Comparison of ENCODE assay signal across 21 mouse cellular contexts in the genomic region with DNA sequence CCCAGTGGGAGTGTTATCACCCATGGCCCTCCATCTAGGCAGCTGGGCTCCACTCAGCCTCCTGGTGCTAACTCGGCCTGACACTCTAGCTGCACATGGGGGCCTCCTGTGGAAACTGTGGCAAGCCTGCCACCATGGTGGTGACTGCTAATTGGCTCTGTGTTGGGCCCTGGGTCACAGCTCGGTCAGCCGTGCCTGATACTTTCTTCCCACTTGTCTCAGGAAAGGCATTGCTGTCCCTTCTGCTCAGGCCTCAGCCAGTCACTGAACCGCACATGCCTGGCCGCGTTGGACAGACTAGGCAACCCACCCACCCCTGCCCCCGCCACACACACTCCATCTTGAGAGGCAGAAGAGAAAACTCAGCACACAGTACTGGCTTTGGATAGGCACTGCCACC. TPM values are rescaled to one million over a fixed set of nuclear protein-coding genes. Genes with fewer than 3 reads are reported as not detected.
A peak's percentile ranks its signal among the peaks of the same experiment; 100 is the strongest.
DNase-seq lines count a peak whose midpoint lies in the region; ATAC-seq and TF ChIP-seq lines count a peak whose summit lies in the region.
"Had no signal": no experiment of that assay in that cellular context is flagged by ENCODE, and none has a peak within 500 bp of the region (broad histone marks: within the 10 kb centered on the region; RNA-seq: fewer than 3 reads in every experiment).

No protein-coding gene starts in this region.

- no peak for TF ChIP-seq POLR2A in lung, adult 2 months (IDR thresholded peaks at IDR 0.05; ENCODE audit: borderline replicate concordance, extremely low read depth, low read depth, low read length)

- 33% methylated on average over 7 of the region's 7 CpGs for WGBS in forebrain, embryonic 12.5 days
- WGBS in forebrain, embryonic 15.5 days = 24% methylated on average over 7 of the region's 7 CpGs
- WGBS in kidney, postnatal 0 days = 39% methylated on average over 7 of the region's 7 CpGs
- 68% methylated on average over 7 of the region's 7 CpGs for WGBS in embryonic facial prominence, embryonic 12.5 days
- 73% methylated on average over 7 of the region's 7 CpGs for WGBS in lung, adult 2 months

- H3K4me3 ChIP-seq in forebrain, embryonic 12.5 days (replicated peaks) = no peak overlapping the region
- no peak overlapping the region for H3K4me3 ChIP-seq in forebrain, embryonic 15.5 days
- H3K4me3 ChIP-seq in kidney, postnatal 0 days (replicated peaks; ENCODE audit: low read depth, low read length) = no peak overlapping the region
- H3K4me3 ChIP-seq in embryonic facial prominence, embryonic 12.5 days = no peak overlapping the region
- no peak overlapping the region for H3K4me3 ChIP-seq in lung, adult 2 months (replicated peaks; ENCODE audit: extremely low read depth, low read depth, low read length)
- H3K4me3 ChIP-seq: heart, embryonic 13.5 days; limb, embryonic 15.5 days; midbrain, embryonic 12.5 days had no signal

- DNase-seq in kidney, postnatal 0 days (ENCODE audit: low spot score) = peak; percentile 22
- no peak for DNase-seq in kidney, adult 11 months
- peak; percentile 96 for DNase-seq in retina, embryonic 14.5 days (ENCODE audit: low spot score)
- no peak for DNase-seq in lung, adult 2 months
- no peak for DNase-seq in liver
- DNase-seq: adrenal gland, adult 8-10 months; cerebellum, postnatal 14 days; forebrain, postnatal 0 days; heart, postnatal 4 days; liver, postnatal 0 days; lung, postnatal 36 days; right cerebral cortex, postnatal 25 days; thymus, postnatal 4 days had no signal

- H3K9ac ChIP-seq in forebrain, embryonic 12.5 days = no peak overlapping the region
- H3K9ac ChIP-seq in forebrain, embryonic 15.5 days (replicated peaks) = no peak overlapping the region
- no peak overlapping the region for H3K9ac ChIP-seq in kidney, postnatal 0 days (ENCODE audit: low read depth, low read length)
- no peak overlapping the region for H3K9ac ChIP-seq in embryonic facial prominence, embryonic 12.5 days
- H3K9ac ChIP-seq: forebrain, postnatal 0 days; heart, embryonic 13.5 days; limb, embryonic 15.5 days; liver, postnatal 0 days; midbrain, embryonic 12.5 days had no signal

- ATAC-seq in forebrain, embryonic 12.5 days (ENCODE audit: low FRiP score) = peak; percentile 46
- no peak for ATAC-seq in forebrain, embryonic 15.5 days (replicated peaks)
- peak; percentile 61 for ATAC-seq in kidney, postnatal 0 days (replicated peaks; ENCODE audit: low FRiP score, low read depth)
- ATAC-seq in embryonic facial prominence, embryonic 12.5 days (ENCODE audit: insufficient number of reproducible peaks, insufficient read depth, low FRiP score, low TSS enrichment) = peak; percentile 57
- ATAC-seq: forebrain, postnatal 0 days; intestine, embryonic 16.5 days; liver, postnatal 0 days had no signal

- no peak overlapping the region for H3K4me2 ChIP-seq in forebrain, embryonic 12.5 days
- no peak overlapping the region for H3K4me2 ChIP-seq in forebrain, embryonic 15.5 days (replicated peaks)
- no peak overlapping the region for H3K4me2 ChIP-seq in kidney, postnatal 0 days (ENCODE audit: low read length)
- no peak overlapping the region for H3K4me2 ChIP-seq in embryonic facial prominence, embryonic 12.5 days (replicated peaks)
- H3K4me2 ChIP-seq: heart, embryonic 13.5 days; limb, embryonic 15.5 days; midbrain, embryonic 12.5 days had no signal

- peaks cover 4% of the 10 kb centered on the region for H3K27me3 ChIP-seq in forebrain, embryonic 12.5 days
- H3K27me3 ChIP-seq in forebrain, embryonic 15.5 days = no peaks in the 10 kb centered on the region
- H3K27me3 ChIP-seq in kidney, postnatal 0 days (ENCODE audit: insufficient read depth, low read length) = no peaks in the 10 kb centered on the region
- H3K27me3 ChIP-seq in embryonic facial prominence, embryonic 12.5 days = no peaks in the 10 kb centered on the region
- H3K27me3 ChIP-seq: limb, embryonic 15.5 days had no signal

- no peaks in the 10 kb centered on the region for H3K9me3 ChIP-seq in forebrain, embryonic 12.5 days
- no peaks in the 10 kb centered on the region for H3K9me3 ChIP-seq in forebrain, embryonic 15.5 days
- H3K9me3 ChIP-seq in kidney, postnatal 0 days (replicated peaks; ENCODE audit: low read length) = no peaks in the 10 kb centered on the region
- no peaks in the 10 kb centered on the region for H3K9me3 ChIP-seq in embryonic facial prominence, embryonic 12.5 days
- H3K9me3 ChIP-seq: heart, embryonic 13.5 days; limb, embryonic 15.5 days; midbrain, embryonic 12.5 days had no signal

- no peak for TF ChIP-seq CTCF in kidney, postnatal 0 days (IDR thresholded peaks at IDR 0.05; ENCODE audit: low read depth)
- no peak for TF ChIP-seq CTCF in lung, adult 2 months (IDR thresholded peaks at IDR 0.05; ENCODE audit: insufficient read depth, low read length)

- H3K4me1 ChIP-seq in forebrain, embryonic 12.5 days = peaks cover 2% of the 10 kb centered on the region; the same call in 1 of the 2 replicates
- no peaks in the 10 kb centered on the region for H3K4me1 ChIP-seq in forebrain, embryonic 15.5 days
- no peaks in the 10 kb centered on the region for H3K4me1 ChIP-seq in kidney, postnatal 0 days (replicated peaks; ENCODE audit: insufficient read depth, low read length)
- no peaks in the 10 kb centered on the region for H3K4me1 ChIP-seq in embryonic facial prominence, embryonic 12.5 days
- no peaks in the 10 kb centered on the region for H3K4me1 ChIP-seq in lung, adult 2 months (ENCODE audit: control insufficient read depth, insufficient read depth, low read length)
- H3K4me1 ChIP-seq: limb, embryonic 15.5 days had no signal

- H3K27ac ChIP-seq in forebrain, embryonic 12.5 days = no peak overlapping the region
- no peak overlapping the region for H3K27ac ChIP-seq in forebrain, embryonic 15.5 days (replicated peaks)
- H3K27ac ChIP-seq in kidney, postnatal 0 days = no peak overlapping the region
- H3K27ac ChIP-seq in embryonic facial prominence, embryonic 12.5 days = no peak overlapping the region
- H3K27ac ChIP-seq: heart, embryonic 13.5 days; limb, embryonic 15.5 days; midbrain, embryonic 12.5 days had no signal

- no peaks in the 10 kb centered on the region for H3K36me3 ChIP-seq in forebrain, embryonic 12.5 days (replicated peaks)
- no peaks in the 10 kb centered on the region for H3K36me3 ChIP-seq in forebrain, embryonic 15.5 days
- no peaks in the 10 kb centered on the region for H3K36me3 ChIP-seq in kidney, postnatal 0 days (ENCODE audit: insufficient read depth, low read length)
- H3K36me3 ChIP-seq in embryonic facial prominence, embryonic 12.5 days = no peaks in the 10 kb centered on the region
- H3K36me3 ChIP-seq: heart, embryonic 13.5 days; limb, embryonic 15.5 days; midbrain, embryonic 12.5 days had no signal

RNA-seq across cellular contexts. Expression of a gene that starts 6.2 kb away (rescaled TPM):
- 49.4 and 49.9 TPM in 2 replicates for polyA plus RNA-seq in forebrain, embryonic 12.5 days (2016; fragmentation: Nextera tagmentation; extraction: Ambion mirVana)
- 107 and 113 TPM in 2 replicates for polyA plus RNA-seq in forebrain, embryonic 15.5 days (2015; fragmentation: Nextera tagmentation; extraction: Ambion mirVana)
- 56.8 and 60.0 TPM in 2 replicates for polyA plus RNA-seq in kidney, postnatal 0 days (2015; fragmentation: Nextera tagmentation; extraction: Ambion mirVana)
- 50.7 and 53.5 TPM in 2 replicates for polyA plus RNA-seq in embryonic facial prominence, embryonic 12.5 days (2016; fragmentation: Nextera tagmentation; extraction: Ambion mirVana)
- polyA plus RNA-seq in lung, adult 2 months (2012; rRNA removed) = 20.5 and 27.6 TPM in 2 replicates

RNA-seq across cellular contexts. Expression of a gene that starts 12.9 kb away (rescaled TPM):
- polyA plus RNA-seq in forebrain, embryonic 12.5 days (2016; fragmentation: Nextera tagmentation; extraction: Ambion mirVana) = 61.6 and 72.0 TPM in 2 replicates
- polyA plus RNA-seq in forebrain, embryonic 15.5 days (2015; fragmentation: Nextera tagmentation; extraction: Ambion mirVana) = 76.7 and 79.8 TPM in 2 replicates
- 108 TPM in 2 replicates for polyA plus RNA-seq in kidney, postnatal 0 days (2015; fragmentation: Nextera tagmentation; extraction: Ambion mirVana)
- polyA plus RNA-seq in embryonic facial prominence, embryonic 12.5 days (2016; fragmentation: Nextera tagmentation; extraction: Ambion mirVana) = 81.3 and 83.6 TPM in 2 replicates
- 88.6 and 101 TPM in 2 replicates for polyA plus RNA-seq in lung, adult 2 months (2012; rRNA removed)

RNA-seq across cellular contexts. Expression of a gene that starts 26.1 kb away (rescaled TPM):
- polyA plus RNA-seq in forebrain, embryonic 12.5 days (2016; fragmentation: Nextera tagmentation; extraction: Ambion mirVana) = 0.15 and 0.23 TPM in 2 replicates
- polyA plus RNA-seq in forebrain, embryonic 15.5 days (2015; fragmentation: Nextera tagmentation; extraction: Ambion mirVana) = 0.19 and 0.24 TPM in 2 replicates
- 0.17 and 0.33 TPM in 2 replicates for polyA plus RNA-seq in kidney, postnatal 0 days (2015; fragmentation: Nextera tagmentation; extraction: Ambion mirVana)
- polyA plus RNA-seq in embryonic facial prominence, embryonic 12.5 days (2016; fragmentation: Nextera tagmentation; extraction: Ambion mirVana) = 0.27 and 0.32 TPM in 2 replicates
- polyA plus RNA-seq in lung, adult 2 months (2012; rRNA removed) = not detected in 2 replicates
- polyA plus RNA-seq: forebrain, postnatal 0 days; heart, embryonic 13.5 days; intestine, embryonic 16.5 days; large intestine, adult 2 months; liver, postnatal 0 days; midbrain, embryonic 12.5 days had no signal

RNA-seq across cellular contexts. Expression of a gene that starts 43.0 kb away (rescaled TPM):
- 25.0 and 33.7 TPM in 2 replicates for polyA plus RNA-seq in forebrain, embryonic 12.5 days (2016; fragmentation: Nextera tagmentation; extraction: Ambion mirVana)
- polyA plus RNA-seq in forebrain, embryonic 15.5 days (2015; fragmentation: Nextera tagmentation; extraction: Ambion mirVana) = 36.5 and 43.0 TPM in 2 replicates
- 10.8 and 12.1 TPM in 2 replicates for polyA plus RNA-seq in kidney, postnatal 0 days (2015; fragmentation: Nextera tagmentation; extraction: Ambion mirVana)
- 19.3 and 20.0 TPM in 2 replicates for polyA plus RNA-seq in embryonic facial prominence, embryonic 12.5 days (2016; fragmentation: Nextera tagmentation; extraction: Ambion mirVana)
- 10.0 and 12.3 TPM in 2 replicates for polyA plus RNA-seq in lung, adult 2 months (2012; rRNA removed)

RNA-seq across cellular contexts. Expression of a gene that starts 45.8 kb away (rescaled TPM):
- polyA plus RNA-seq in forebrain, embryonic 12.5 days (2016; fragmentation: Nextera tagmentation; extraction: Ambion mirVana) = 0.12 TPM in 1 of 2 replicates, not detected in the other
- polyA plus RNA-seq in forebrain, embryonic 15.5 days (2015; fragmentation: Nextera tagmentation; extraction: Ambion mirVana) = 0.43 and 0.53 TPM in 2 replicates
- polyA plus RNA-seq in kidney, postnatal 0 days (2015; fragmentation: Nextera tagmentation; extraction: Ambion mirVana) = 14.2 and 17.0 TPM in 2 replicates
- polyA plus RNA-seq in embryonic facial prominence, embryonic 12.5 days (2016; fragmentation: Nextera tagmentation; extraction: Ambion mirVana) = 0.31 and 0.33 TPM in 2 replicates
- polyA plus RNA-seq in lung, adult 2 months (2012; rRNA removed) = 6.1 and 7.7 TPM in 2 replicates
- polyA plus RNA-seq: heart, embryonic 13.5 days; intestine, embryonic 16.5 days; large intestine, adult 2 months; limb, embryonic 15.5 days; liver, postnatal 0 days; midbrain, embryonic 12.5 days had no signal

Comparison
In these comparisons a context has a peak if more than half of its experiments do, and no peak if none do; other contexts are left out.
1. DNase-seq: peak in kidney, postnatal 0 days (single experiment) and retina, embryonic 14.5 days (single experiment); none in kidney, adult 11 months (single experiment), lung, adult 2 months (single experiment) and liver (single experiment).